Comparison of ENCODE assay signal across 9 mouse cellular contexts in genomic region chr4:149696189-149696971, GRCm38 (mm10). TPM values are rescaled to one million over a fixed set of nuclear protein-coding genes. Genes with fewer than 3 reads are reported as not detected.
DNase-seq lines count a peak whose midpoint lies in the region; ATAC-seq and TF ChIP-seq lines count a peak whose summit lies in the region.
"Had no signal": no experiment of that assay in that cellular context is flagged by ENCODE, and none has a peak within 500 bp of the region (broad histone marks: within the 10 kb centered on the region; RNA-seq: fewer than 3 reads in every experiment).

No protein-coding gene starts in this region.

- no peak for ATAC-seq in heart, embryonic 11.5 days (replicated peaks; ENCODE audit: insufficient number of reproducible peaks, low FRiP score, low TSS enrichment)

- peaks cover 22% of the 10 kb centered on the region for H3K4me1 ChIP-seq in heart, embryonic 11.5 days (ENCODE audit: control insufficient read depth, insufficient read depth, low read length)
- H3K4me1 ChIP-seq in heart, embryonic 10.5 days: peaks cover 33% of the 10 kb centered on the region
- peaks cover 3% of the 10 kb centered on the region for H3K4me1 ChIP-seq in bone marrow, adult 2 months (ENCODE audit: control insufficient read depth, insufficient read depth, low read length)

- DNase-seq in heart, embryonic 10.5 days (ENCODE audit: low spot score): no peak
- DNase-seq in kidney, adult 9 months: peak; percentile 75
- DNase-seq in lung, postnatal 14 days: peak; percentile 13
- DNase-seq in thymus, postnatal 25 days: peak; percentile 43
- no peak for DNase-seq in frontal cortex, adult 2 months (ENCODE audit: extremely low spot score in 1 of 2, low spot score in 1 of 2)
- no peak for DNase-seq in right cerebral cortex, adult 2 months (ENCODE audit: low spot score in 2 of 2)

- no peak for TF ChIP-seq POLR2A in bone marrow, adult 2 months (IDR thresholded peaks at IDR 0.05; ENCODE audit: borderline replicate concordance, control insufficient read depth, low read depth, low read length)

- H3K27me3 ChIP-seq in heart, embryonic 11.5 days (ENCODE audit: control insufficient read depth, insufficient read depth, low read length): peaks cover 17% of the 10 kb centered on the region
- H3K27me3 ChIP-seq in heart, embryonic 10.5 days (ENCODE audit: insufficient read depth, poor library complexity, severe bottlenecking): peaks cover 42% of the 10 kb centered on the region

- H3K4me3 ChIP-seq in heart, embryonic 11.5 days (ENCODE audit: low read depth, low read length): no peak overlapping the region
- no peak overlapping the region; the same call in 1 of the 2 replicates for H3K4me3 ChIP-seq in heart, embryonic 10.5 days
- peak overlapping the region; percentile 80 for H3K4me3 ChIP-seq in bone marrow, adult 2 months (replicated peaks; ENCODE audit: control insufficient read depth, low read depth, low read length)
- H3K4me3 ChIP-seq: limb, embryonic 15.5 days had no signal

- H3K27ac ChIP-seq in heart, embryonic 11.5 days (ENCODE audit: low read depth, low read length): no peak overlapping the region
- no peak overlapping the region for H3K27ac ChIP-seq in heart, embryonic 10.5 days
- H3K27ac ChIP-seq in bone marrow, adult 2 months (ENCODE audit: control insufficient read depth, insufficient read depth, low read depth, low read length, poor library complexity): peak overlapping the region; percentile 92
- H3K27ac ChIP-seq: limb, embryonic 15.5 days had no signal

- 0 out of 2 replicates have a peak, but pooled peaks have one; percentile 18 for TF ChIP-seq CTCF in bone marrow, adult 2 months (IDR thresholded peaks at IDR 0.05; ENCODE audit: control insufficient read depth, insufficient read depth, low read length)

- H3K9me3 ChIP-seq in heart, embryonic 11.5 days (replicated peaks; ENCODE audit: control insufficient read depth, low read length): no peaks in the 10 kb centered on the region
- H3K9me3 ChIP-seq in heart, embryonic 10.5 days: no peaks in the 10 kb centered on the region
- H3K9me3 ChIP-seq: limb, embryonic 15.5 days had no signal

- WGBS in heart, embryonic 11.5 days (ENCODE audit: insufficient replicate concordance): 17% methylated on average over 16 of the region's 16 CpGs
- WGBS in heart, embryonic 10.5 days: 22% methylated on average over 16 of the region's 16 CpGs
- 2% methylated on average over 16 of the region's 16 CpGs for WGBS in bone marrow, adult 2 months

- H3K9ac ChIP-seq in heart, embryonic 11.5 days (ENCODE audit: low read depth, low read length): no peak overlapping the region
- H3K9ac ChIP-seq: limb, embryonic 15.5 days had no signal

- H3K4me2 ChIP-seq in heart, embryonic 11.5 days: peak overlapping the region; percentile 11; the same call in 1 of the 2 replicates
- H3K4me2 ChIP-seq: limb, embryonic 15.5 days had no signal

- H3K36me3 ChIP-seq in heart, embryonic 11.5 days (ENCODE audit: control insufficient read depth, insufficient read depth, low read length): no peaks in the 10 kb centered on the region
- no peaks in the 10 kb centered on the region for H3K36me3 ChIP-seq in heart, embryonic 10.5 days
- H3K36me3 ChIP-seq: limb, embryonic 15.5 days had no signal

RNA-seq across cellular contexts. Expression of gene Pik3cd, which starts 6.0 kb away (rescaled TPM):
- 2.3 and 3.2 TPM in 2 replicates for polyA plus RNA-seq in heart, embryonic 11.5 days (2014; fragmentation: Nextera tagmentation; extraction: Ambion mirVana)
- 3.4 and 4.8 TPM in 2 replicates for polyA plus RNA-seq in heart, embryonic 10.5 days (2016; fragmentation: Nextera tagmentation; extraction: Ambion mirVana)
- 41.8 and 88.3 TPM in 2 replicates for polyA plus RNA-seq in bone marrow, adult 2 months (2011; ENCODE audit: insufficient read depth, insufficient read length, low replicate concordance, missing spikeins)
- polyA plus RNA-seq in frontal cortex, adult 2 months (2012; rRNA removed): 13.5 and 15.2 TPM in 2 replicates

RNA-seq across cellular contexts. Expression of gene Tmem201, which starts 41.5 kb away (rescaled TPM):
- polyA plus RNA-seq in heart, embryonic 11.5 days (2014; fragmentation: Nextera tagmentation; extraction: Ambion mirVana): 25.5 and 32.5 TPM in 2 replicates
- polyA plus RNA-seq in heart, embryonic 10.5 days (2016; fragmentation: Nextera tagmentation; extraction: Ambion mirVana): 43.1 and 54.0 TPM in 2 replicates
- polyA plus RNA-seq in bone marrow, adult 2 months (2011; ENCODE audit: insufficient read depth, insufficient read length, low replicate concordance, missing spikeins): 5.3 and 8.2 TPM in 2 replicates
- polyA plus RNA-seq in frontal cortex, adult 2 months (2012; rRNA removed): 78.2 and 79.6 TPM in 2 replicates

Comparison
In these comparisons a context has a peak if more than half of its experiments do, and no peak if none do; other contexts are left out.
1. DNase-seq: peak in kidney, adult 9 months (single experiment), lung, postnatal 14 days (single experiment) and thymus, postnatal 25 days (single experiment); none in heart, embryonic 10.5 days (single experiment), frontal cortex, adult 2 months (0 of 2) and right cerebral cortex, adult 2 months (0 of 2).